Mouse (Mus musculus): ENCODE measurements around the gene Ccdc185. TPM values are rescaled to one million over a fixed set of nuclear protein-coding genes. Genes with fewer than 3 reads are reported as not detected.

The Ccdc185 gene
- total RNA-seq, 2 experiments from 2014 or later = not detected

DNA sequence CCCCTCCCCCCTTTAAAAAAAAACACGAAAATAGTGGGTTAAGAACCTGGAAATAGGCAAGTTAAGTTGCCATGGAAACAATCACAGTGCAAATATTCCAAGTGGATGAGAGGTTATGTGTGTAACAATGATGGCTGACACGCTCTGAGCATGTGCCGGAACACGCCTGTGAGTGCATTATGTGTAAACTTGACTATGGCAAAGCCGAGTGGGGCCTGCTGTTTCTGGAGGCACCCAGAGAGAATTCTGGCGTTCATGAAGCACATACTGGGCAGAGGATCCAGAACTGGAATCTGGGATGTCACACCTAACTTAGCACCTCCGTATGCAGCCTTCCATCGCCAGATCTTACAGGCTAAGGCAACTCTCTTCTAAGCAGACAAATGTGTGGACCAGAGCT lies 4.7 kb upstream of the Ccdc185 start:
- intact Hi-C loops (cut with DNase I) = no loop called here
- DNase-seq (ENCODE audit: low spot score in 2 of 2) = peak in 1 of 2 experiments; percentile 33

DNA sequence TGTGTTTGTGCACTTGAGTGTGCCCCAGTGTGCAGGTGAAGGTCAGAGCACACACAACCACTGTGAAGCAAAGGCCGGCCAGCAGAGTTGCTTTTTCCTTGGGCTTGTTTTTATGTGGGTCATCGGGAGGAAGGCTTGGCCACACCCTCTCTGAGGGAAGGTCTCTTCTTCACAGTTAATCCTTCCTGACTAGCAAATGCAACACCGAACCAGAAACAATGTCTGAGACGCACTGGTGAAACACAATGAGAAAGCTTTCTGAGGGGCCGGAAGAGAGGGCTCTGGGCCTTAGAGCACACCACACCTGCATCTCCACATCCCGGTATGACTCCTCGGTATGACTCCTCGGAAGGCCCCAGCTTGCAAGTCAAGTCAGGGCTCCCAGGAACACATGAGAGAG lies 2.3 kb upstream of the Ccdc185 start:
- intact Hi-C loops (cut with DNase I) = no loop called here
- no peak for DNase-seq (ENCODE audit: low spot score in 2 of 2)

DNA sequence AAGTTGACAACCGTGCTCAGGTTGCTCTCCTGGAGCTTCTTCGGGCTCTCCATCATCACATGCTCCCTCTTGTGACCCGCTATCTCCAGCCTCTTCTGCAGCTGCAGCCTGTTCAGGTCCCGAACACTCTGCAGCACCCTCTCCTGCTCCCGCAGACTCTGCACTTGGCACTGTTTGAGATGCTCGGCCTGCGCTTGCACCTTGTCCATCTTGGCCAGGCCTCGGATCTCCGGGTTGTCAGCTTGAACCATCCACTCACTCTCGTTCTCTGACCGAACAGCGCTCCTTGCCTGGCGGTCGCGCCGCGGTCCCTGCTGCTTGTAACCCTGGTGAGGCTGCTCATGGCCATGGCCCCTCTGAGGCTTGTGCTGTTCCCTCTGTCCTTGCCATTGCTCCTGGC lies 1.1 kb downstream of the Ccdc185 start:
- no peak for DNase-seq (ENCODE audit: low spot score in 2 of 2)
- intact Hi-C loops (cut with DNase I) = no loop called here

DNA sequence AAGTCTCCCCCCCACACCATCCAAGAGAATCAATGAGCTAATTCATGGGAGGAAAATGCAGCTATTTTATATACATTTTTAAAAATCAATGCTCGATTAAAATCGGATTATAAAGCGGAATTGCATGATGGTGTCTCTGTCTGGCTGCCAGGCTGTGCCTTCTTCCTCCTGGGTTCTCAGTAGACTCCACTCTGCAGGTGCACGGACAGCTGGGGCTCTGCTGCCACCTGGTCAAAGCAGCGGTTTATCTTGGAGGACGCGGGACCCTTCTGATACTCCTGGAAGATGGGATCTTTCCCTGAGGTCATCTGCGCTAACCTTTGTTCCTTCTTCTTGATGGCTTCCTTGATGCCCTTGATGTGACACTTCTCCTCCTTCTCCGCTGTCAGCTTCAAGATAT lies 1.9 kb downstream of the Ccdc185 start:
- no peak for DNase-seq (ENCODE audit: low spot score in 2 of 2)
- intact Hi-C loops (cut with DNase I) = no loop called here

DNA sequence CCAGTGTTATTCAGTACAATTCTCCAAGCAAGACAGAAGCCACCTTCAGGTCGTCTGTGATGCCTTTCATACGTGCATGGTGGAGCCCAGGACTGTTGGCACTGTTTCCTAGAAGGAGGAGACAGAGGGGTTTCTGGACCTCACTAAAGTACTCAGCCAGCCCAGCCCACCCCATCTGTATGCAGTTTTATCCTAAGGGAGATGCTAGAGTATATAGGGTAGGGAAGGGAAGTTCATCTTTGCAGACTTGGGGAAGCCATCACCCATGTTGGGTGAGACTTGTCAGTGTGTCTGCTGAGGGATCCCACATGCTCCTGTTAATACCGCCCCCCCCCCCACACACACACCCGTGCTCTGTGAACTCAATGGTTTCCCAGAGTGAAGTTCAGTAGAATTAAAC lies 13.1 kb downstream of the Ccdc185 start:
- intact Hi-C loops (cut with DNase I) = no loop called here
- DNase-seq (ENCODE audit: low spot score in 2 of 2) = no peak

DNA sequence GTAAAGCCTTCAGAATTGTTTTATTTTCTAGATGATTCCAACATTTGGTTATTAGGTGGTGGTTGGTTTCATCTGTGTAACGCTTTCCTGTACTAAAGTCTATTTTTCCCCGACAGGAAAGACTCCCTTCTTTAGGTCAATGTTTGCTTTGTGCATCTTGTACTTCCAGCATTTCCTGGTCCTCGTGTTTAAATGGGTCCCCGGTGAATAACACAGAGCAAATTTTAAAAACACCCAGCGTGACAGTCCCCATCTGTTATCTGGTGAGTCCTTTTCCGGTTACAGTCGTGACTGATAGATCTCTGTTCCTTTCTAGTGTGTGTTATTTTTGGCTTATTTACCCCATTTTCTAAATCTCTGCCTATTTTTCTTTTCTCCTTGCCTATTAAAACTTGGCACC lies 16.3 kb downstream of the Ccdc185 start:
- no peak for DNase-seq (ENCODE audit: low spot score in 2 of 2)
- intact Hi-C loops (cut with DNase I) = no loop called here

DNA sequence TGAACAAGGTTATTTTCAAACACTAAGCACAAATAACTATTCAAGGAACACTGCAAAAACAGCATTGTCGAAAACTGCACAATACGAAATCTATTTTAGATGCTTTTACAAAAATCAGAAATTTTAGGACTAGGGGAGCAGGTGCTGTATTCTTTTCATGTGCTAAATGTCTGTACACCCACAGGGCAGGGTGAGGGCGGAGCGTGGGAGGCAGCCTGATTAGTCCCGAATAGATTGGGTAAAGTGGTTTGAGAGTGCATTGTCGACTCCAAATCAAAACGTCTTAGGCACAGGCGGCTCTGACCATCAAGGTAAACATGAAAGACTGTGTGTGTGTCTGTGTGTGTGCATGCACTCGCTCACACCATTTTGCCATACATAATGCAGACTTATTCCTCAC lies 20.0 kb downstream of the Ccdc185 start:
- intact Hi-C loops (cut with DNase I) = no loop called here

DNA sequence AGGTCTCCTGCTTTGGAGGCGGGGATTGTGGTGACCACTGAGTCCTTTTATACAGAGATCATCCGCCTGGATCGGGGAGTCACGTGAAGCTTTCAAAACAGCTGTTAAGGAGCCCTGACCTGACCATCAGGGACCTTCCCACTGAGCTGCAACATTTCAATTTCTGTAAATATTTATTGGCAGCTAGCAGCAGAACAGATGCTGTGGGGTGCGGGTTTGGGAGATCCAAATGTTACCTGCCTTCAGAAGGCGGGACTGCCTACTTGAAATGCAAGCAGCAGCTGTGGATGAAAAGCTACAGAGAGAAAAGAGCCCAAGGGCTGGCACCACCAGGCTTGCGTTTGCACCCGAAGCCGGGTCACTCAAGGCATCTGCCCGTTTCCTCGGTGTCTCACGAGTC lies 21.4 kb downstream of the Ccdc185 start:
- DNase-seq (ENCODE audit: low spot score in 2 of 2) = peak in 1 of 2 experiments; percentile 10
- intact Hi-C loops (cut with DNase I) = no loop called here

More for the DNA sequence above, 20.0 kb downstream of the Ccdc185 start:
- DNase-seq (ENCODE audit: low spot score in 2 of 2) = peak in 1 of 2 experiments; percentile 6

DNA sequence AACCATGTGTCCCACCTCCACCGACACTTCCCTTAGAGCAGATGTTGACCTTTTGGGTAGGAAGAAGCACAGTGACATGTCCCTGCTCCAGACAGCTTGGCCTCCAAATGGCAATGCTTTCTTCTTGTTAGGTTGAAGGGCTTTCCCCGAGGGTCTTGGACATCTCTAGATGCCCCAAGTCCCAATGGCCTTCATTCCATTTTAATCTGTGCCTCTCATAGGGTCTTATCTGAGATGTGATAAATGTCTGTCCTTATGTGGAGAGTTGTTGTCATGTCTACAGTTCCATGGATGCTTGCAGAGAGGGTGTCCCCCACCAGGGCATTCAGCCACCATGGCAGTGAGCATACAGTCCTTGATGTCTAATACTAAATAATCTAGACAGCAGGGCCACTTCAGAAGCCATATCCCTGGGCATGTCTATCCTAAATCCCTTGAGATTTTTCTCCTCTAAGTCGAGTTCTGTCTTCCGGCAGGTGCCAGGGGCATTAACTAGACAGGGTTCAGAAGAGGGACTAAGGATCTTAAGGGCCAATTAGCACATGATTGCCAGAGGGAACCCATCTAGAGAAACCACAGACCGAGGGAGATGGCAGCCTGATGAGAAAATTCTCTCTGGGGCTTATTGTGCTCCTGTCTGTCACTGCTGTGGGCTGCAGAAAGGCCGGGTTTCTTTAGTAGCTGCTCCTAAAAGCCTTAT lies 34.6 kb downstream of the Ccdc185 start:
- no peak for DNase-seq (ENCODE audit: low spot score in 2 of 2)
- intact Hi-C loops (cut with DNase I) = no loop called here

DNA sequence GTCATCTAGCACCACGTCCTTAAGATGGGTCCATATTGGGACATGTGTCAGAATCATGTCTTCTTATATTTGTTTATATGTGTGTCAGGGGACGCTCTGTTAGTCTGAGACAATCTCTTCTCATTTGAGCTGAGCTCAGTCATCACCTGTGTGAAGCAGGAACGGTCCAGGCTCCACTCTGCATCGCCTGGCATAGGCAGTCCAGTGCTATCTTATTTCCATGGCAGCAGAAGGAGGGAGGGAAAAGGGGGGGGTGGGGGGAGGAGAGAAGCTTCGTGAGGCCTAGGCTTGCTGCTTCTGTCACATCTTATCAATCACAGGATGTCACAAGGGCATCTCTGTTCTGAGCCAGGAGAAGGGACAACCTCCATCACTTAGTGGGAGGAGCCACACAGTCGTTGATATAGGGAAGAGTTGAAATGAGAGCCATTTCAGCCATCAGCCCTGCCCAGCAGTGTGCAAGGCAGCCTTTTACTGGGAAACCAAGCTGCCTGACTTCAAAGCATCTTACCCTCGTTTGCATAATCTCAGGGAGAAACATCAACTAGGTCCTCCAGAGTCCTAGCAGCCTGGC lies 37.5 kb downstream of the Ccdc185 start:
- intact Hi-C loops (cut with DNase I) = no loop called here
- DNase-seq (ENCODE audit: low spot score in 2 of 2) = no peak

DNA sequence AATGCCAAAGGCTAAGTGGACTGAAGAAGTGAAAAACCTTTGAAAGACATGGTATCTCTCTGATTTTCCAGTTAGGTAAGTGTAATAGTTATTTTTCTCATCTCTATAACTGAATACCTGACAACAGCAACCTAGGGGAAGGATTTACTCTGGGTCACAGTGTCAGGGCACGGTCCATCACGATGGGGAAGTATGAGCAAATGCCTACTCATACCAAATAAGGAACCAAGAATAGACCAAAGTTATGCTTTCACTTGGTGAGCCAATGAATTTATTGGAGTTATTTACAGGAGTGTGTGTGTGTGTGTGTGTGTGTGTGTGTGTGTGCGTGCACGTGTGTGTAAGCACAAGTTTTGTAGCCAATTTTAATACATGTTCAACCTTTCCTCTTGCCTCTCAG lies 41.5 kb downstream of the Ccdc185 start:
- intact Hi-C loops (cut with DNase I) = no loop called here
- no peak for DNase-seq (ENCODE audit: low spot score in 2 of 2)

DNA sequence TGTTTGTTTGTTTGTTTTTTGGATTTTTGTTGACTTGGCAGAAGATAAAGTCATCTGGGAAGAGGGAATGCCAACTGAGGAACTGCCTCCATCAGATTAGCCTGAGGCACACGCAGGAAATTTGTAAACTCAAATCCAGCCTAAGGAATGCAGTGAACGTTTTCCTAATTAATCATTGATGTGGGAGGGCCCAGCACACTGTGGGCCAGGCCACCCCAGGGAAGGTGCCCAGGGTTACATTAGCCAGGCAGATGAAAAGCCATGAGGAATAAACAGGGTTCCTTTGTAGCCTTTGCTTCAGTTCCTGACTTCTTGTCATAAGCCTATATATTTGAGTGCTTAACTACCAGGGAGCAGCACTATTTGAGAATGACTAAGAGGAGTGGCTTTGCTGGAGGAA lies 44.1 kb downstream of the Ccdc185 start:
- intact Hi-C loops (cut with DNase I) = no loop called here

DNA sequence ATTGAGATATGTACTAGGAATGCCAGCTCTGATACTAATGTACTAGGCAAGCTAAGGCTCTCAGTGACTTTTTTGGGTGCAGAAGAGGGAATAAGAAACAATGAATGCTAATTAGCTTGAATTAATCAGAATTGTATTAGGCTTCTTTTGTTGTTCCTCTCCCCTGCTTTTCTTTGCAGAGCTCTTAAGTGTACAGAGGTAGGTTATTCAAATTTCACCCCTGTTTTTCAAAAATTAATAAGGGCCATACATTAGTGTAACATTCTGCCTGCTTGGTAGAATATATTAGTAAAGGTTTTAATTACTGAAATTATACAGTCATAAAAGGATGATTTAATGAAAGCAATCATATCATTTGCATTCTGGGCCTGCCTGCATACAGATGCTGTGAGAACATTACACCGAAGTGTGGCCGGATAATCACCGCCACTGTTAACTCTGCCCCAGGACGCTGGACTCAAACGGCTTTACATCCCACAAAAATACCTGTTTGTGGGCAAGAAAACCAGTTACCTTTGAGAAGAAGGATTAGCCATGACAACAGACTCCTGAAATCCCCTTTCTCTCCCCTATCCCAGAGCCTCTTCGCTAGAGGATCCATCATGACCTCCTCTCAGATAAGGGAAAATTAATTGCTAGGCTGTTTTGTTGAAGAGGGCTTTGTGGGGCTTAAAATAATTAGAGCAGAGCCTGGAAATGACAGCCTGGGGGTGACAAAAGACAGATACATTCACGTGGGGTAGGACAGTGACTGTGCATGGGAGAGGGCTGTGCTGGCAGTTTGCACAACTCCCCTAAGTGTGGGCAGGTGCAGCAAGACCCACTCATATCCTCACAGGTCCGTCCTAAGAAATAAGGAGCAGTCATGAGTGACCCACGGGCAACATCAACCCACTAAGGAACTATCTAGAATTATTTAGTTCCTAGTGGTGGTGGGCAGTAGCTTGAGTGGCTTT lies 49.3 kb downstream of the Ccdc185 start:
- intact Hi-C loops (cut with DNase I) = no loop called here
- DNase-seq (ENCODE audit: low spot score in 2 of 2) = no peak

More for the DNA sequence above, 44.1 kb downstream of the Ccdc185 start:
- DNase-seq (ENCODE audit: low spot score in 2 of 2) = no peak

Other genes with a start within 250 kb of the Ccdc185 start
- 10 to 100 TPM; 52.9 to 61.4 TPM for gene Capn2, start 231.6 kb downstream of the Ccdc185 start, total RNA-seq (2021)
- not detected for gene Capn8, start 184.2 kb downstream of the Ccdc185 start, total RNA-seq (2021)
- gene Susd4, start 14.7 kb upstream of the Ccdc185 start, total RNA-seq (2021) = 100 to 1,000 TPM; 104 to 108 TPM
- gene Tlr5, start 205.6 kb upstream of the Ccdc185 start, total RNA-seq (2021) = under 1 TPM; 0.32 to 0.43 TPM

Measured in left cerebral cortex, postnatal 25 days (tissue).